Mouse (Mus musculus) lung, adult 18-20 months (tissue): ENCODE measurements around the gene Fnip2.

Experiments
- DNase-seq, 2 experiments: peaks; one replicate each; pipeline ENCODE4 v3.0.0; 2022; ENCODE audit warnings: mixed read lengths in 2 of 2

Gene Fnip2

DNA sequence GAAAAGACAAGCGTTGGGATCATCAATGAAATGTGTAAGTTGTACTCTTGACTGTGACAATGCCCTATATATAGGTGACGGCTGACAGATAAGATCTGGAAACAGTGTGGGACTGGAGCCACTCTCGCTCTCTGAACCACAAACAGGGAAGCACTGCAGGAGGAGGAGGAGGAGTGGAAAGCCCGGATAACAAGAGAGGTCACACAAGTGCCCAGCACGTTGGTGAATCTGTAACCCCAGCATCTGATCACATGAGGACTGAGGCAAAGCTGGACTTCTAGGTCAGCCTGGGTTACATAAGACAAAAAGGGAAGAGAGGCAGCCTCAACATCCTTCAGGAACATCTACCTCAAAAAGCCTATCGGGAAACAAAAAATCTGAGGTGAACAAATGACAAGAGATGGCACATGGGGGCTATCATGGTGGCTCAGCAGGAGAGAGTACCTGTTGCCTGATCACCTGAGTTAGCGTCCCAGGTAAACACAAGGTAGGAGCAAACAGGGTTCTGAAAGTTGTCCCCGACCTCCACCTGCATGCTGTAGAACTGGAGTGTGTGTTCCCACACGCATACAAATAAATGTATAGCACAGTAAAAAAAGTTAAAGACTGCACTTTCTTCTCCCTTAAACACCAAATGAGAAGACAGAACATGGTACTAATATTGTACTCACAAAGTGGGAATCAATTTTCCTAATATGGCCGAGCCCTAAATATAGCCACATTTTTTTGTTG lies 2.6 kb downstream of the Fnip2 start:
- DNase-seq: no peak

DNA sequence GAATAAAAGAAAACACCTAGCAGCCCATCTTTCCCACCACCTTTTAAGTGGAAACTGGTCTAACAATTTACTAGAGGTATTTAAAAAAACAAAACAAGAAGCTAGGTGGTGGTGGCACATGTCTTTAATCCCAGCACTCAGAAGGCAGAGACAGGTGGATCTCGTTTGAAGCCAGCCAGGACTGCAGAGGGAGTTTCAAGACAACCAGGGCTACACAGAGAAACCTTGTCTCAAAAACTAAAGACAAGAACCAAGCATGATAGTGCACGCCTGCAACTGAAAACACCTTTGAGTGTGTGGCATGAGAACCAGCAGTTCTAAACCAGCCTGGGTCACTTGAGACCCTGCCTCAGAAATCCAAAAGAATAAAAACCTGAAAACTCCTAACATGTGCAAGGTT lies 4.1 kb downstream of the Fnip2 start:
- DNase-seq: no peak

DNA sequence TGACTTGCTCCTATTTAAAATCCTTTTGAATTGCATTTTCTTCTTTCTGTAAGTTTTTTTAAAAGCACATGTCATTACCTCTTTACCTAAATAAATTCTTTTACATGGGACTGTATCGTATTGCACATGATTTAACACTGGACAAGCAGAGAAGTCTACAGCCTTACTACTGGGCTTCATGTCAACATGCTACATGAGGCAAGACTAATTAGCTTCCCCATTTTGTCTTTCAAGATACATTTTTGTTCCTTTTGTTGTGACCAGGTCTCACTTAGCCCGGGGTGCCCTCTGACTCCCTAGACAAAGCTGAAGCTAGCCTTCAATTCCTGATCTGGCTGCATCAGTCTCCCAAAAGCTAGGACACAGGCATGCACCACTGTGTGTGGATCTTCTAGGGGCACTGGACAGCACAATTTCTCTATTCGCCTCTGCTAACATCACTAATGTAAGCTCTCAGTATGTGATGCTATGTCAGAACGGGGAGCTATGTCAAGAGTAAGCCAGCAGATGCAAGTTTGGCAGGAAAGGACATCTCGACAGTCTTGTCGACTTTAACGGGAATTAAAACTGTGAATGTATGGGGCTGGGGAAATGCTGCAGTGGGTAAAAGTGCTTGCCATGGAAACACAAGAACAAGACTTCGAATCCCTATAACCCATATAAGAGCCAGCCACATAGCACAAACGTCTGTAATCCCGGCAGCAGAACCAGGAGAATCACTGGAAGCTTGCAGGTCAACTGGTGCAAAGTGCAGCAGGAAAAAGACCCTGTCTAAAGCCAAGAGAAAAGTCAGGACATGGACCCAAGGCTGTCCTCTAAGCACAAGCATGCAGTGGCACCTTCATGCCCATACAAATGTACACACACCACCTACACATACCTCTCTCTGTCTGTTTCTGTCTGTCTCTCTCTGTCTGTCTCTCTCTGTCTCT lies 5.5 kb downstream of the Fnip2 start:
- no peak for DNase-seq

DNA sequence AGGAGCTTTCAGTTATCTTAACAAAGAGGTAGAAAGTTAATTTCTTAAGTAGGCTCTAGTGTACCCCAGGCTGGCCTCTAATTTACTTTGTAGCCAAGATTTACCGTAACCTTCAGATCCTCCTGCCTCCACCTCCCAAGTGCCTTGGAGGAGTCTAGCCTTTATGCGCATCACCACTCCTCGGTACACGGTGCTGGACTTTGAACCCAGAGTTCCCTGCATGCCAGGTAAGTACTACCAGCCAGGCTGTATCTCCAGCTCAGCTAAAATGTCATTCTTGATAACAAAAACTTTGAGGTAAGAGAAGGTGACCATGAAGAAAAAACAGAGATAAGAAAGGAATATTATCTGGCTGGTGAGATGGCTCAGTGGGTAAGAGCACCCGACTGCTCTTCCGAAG lies 7.0 kb downstream of the Fnip2 start:
- no peak for DNase-seq

DNA sequence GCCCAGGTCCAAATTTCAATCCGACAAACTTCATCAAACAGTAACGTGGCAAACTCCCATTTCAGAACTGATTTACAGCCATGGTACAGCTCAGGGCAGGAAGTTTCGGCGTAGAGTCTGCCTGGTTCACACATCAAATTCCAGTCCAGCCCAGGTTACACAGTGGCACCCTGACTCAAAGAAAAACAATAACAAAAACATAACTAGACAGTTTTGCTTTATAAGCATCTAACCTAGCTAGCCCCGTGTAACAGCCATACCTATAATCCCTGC lies 7.9 kb downstream of the Fnip2 start:
- DNase-seq: no peak

DNA sequence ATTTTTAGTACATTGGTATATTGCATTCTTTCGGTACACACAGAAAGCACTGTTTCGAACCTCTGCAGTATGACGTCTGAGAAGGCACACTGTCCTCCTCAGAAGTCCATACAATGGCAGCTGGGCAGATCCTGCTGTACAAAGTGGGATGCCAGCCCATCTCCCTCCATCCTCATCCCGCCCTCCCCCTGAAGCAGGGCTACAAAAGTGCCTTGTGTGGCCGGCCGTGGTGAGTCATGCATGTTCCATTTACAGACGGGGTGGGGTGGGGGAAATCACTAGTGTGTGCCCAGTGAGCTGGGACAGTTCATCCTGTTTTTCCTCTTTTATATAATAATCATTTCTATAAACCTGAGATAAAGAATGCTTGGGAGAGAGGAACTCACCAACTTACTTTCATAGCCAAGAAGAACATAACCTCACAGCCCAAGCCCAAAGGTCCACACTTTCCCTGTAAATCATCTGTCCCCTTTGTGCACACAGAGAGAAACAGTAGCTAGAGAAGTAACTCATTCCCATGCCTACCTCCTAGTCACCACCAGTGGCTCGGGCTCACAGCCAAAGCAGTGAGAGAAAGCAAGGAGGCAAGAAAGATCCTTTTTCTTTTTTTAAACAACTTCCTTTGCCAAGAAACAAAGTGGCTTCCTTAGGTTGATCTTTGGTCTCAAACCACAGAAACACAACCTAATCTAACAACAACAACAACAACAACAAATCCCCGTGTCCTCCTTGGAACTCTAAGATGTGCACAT lies 8.4 kb downstream of the Fnip2 start:
- peak; percentile 36 to 69 for DNase-seq

DNA sequence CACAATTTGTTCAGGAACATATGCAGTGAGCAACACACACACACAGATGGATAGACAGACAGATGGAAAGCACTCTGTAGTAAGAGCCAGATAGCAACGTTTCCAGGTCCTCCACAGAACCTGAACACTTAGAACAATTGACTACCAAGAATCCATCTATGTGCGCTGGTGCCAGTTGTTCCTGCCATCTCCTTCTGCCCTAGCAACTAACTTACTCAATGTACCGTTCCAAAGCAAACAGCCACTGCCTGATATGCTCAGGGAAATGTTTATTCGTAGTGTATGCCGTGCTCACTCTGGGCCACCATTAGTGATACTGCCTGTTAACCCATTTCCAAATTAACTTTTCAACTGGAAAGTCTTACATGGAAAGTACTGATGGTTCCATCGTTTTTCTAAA lies 12.5 kb downstream of the Fnip2 start:
- no peak for DNase-seq

DNA sequence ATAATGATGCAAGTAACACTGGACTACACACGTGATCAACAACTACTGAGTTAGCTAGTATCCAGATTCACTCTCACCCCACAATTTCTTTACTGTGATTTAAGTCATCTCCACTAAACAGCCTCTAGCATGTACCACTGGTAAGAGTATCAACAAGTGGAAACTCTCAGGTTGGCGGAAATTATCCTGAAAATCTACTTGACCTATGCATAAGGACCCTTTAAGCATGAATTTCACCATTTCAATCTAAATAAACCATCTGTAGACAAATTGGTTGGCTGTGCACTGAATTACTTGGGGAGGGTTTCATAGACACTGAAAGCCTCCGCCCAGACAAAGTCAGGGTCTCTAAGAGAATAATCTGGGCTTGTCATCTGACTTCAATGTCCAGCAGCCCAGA lies 13.8 kb downstream of the Fnip2 start:
- DNase-seq: no peak

DNA sequence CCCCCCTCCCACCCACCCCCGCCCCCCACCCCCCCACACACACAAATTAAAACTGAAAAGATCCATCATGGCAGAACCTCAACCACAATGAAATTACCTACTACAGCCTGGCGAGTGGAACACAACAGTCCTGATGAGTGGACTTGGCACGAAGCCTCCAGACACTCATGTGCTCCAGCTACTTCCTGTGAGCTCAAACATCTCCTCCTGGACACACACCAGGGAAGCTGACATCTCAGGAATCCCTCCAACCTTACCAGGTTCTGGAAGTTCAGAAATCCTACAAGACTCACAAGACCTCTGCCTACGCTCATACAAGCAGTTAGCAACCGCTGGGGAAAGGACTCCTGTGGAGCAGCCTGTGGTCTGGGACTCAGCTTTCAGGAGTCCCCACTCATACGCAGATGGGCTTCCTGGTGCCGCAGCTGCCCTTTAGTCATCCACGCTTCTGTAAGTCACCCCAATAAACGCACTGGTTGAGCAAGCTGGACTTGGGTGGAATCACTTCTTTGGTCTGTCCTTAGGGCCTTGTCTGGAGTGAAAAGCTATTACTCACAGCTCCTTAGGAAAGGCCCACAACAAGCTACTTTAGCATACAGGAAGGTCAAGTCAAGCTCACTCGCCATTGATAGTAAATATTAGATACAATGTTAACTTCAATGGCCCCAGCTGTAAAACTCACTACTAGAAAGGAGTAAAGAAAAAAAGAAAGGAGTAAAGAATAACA lies 15.6 kb downstream of the Fnip2 start:
- DNase-seq: peak; percentile 49 to 59

DNA sequence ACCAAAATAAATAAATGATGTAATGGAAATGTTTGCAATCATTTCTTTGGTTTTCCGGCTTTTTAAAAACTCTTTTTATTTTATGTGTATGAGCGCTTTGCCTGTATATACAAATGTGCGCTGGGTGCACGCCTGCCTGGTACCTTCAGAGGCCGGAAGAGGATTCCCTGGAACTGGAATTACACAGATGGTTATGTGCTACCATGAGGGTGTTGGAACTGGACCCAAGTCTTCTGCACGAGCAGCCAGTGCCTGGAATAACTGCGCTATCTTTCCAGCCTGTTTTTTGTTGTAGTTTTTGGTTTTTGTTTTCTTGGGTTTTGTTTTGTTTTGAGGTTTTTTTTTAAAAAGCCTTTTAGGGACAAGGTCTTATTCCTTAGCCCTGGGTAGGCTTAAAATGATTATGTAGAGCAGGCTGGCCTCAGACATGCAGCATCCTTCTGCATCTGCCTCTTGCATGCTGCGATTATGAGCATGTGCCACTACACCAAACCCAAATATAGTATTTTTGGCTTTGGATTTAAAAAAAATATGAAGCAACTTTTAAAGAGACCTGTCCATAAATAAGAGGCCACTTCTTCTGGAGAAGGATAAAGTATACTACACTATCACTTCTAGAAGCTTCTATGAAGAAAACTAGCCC lies 17.7 kb downstream of the Fnip2 start:
- no peak for DNase-seq

DNA sequence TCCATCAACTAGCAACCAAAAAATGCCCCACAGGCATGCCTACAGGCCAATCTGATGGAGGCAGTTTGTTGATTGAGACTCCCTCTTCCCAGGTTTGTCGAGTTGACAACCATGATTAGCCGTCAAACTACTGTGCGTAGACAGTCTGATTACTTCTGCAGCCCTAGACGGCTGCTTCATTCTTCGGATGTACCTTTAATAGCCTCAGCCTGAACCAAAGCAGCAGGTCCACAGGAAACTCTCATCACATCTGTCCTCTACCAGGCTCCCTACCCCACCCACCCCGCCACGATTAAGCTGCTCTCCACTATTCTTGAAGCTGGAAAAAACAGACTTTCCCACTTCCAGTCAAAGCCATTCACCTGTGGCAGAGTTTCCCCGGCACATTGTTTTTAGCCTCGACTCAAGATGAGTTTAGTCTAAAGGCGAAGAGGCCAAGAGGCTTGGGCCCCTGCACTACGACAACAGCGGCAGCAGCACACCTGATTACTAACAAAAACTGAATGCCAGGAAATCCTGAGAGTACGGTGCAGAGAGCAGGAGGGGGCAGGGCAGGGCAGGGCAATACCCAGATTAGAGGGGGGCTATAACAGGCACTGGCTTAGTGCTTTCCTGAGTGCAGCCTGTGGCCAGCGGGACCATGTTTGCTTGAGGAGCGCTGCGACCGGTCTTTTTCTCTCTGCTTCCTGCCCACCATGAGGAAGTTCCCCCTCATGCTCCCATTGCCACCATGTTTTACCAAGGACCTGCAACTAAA lies 18.7 kb downstream of the Fnip2 start:
- no peak for DNase-seq

DNA sequence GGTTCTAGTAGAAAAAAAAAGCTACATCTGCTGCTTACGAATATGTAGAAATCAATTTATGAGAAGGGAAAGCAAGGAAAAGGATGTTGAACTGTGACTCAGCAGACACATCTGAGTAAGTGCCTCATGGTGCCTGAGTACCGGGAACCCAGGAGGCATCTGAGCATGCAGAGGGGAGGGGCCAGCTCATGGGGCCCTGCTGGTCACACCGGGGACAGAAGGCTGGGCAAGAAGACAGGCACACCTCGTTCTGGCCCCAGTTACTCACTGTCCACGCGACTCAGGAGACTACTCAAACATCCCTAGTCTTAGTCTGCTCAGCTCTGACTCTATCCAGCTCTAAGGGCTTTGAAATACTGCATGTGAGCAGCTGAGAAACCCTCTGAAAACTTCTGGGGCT lies 25.0 kb downstream of the Fnip2 start:
- DNase-seq: peak in 1 of 2 experiments; percentile 59

DNA sequence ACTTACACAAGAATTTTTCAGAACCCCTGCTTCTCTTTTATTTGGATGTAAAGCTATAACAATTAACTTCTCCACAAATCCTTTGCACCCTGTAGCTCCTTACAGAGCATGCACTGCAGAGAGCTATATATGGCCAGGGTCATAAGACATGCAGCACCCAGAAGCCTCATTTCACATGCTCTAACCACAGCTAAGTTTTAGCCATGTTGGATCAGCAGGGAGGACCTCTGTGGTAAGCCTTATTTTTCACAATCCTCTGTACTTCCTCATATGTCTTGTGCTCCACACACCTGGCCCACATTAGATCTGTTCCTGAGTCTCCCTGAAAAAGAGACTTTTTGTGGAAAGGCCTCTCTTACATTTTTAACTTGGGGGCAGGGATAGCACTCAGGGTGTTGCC lies 27.9 kb downstream of the Fnip2 start:
- no peak for DNase-seq

DNA sequence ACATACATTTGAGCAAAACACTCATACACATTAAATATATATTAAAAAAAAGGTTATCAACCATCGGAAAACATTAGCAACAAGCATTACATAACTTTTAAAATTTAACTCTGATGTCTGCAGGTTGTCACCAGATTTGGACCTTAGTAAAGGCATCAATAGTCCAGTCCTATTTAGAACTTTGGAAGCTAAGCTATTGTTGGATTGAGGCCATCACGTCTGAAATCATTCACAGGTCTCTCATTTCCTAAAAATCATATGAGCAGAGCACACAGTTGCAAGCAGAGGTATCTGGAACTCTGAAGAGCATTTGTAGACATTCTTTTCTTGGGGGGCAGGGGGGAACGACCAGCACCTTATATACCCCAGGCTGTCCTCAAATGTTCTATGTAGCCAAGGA lies 28.5 kb downstream of the Fnip2 start:
- no peak for DNase-seq

DNA sequence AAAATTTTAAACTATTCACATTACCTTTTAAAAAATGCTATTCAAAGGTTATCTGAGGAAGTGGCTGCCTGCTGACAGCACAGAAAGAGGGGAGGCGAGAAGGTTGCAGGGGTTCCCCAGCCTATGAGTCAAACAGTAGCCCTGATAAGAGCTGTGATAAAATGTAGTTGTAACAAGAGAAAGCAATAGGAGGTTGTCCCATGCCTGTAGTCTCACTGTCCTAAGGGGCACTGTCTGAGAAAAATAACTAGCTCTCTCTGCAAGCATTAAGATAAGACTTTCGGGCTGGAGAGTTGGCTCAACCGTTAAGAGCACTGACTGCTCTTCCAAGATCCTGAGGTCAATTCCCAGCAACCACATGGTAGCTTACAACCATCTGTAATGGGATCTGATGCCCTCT lies 29.3 kb downstream of the Fnip2 start:
- no peak for DNase-seq

DNA sequence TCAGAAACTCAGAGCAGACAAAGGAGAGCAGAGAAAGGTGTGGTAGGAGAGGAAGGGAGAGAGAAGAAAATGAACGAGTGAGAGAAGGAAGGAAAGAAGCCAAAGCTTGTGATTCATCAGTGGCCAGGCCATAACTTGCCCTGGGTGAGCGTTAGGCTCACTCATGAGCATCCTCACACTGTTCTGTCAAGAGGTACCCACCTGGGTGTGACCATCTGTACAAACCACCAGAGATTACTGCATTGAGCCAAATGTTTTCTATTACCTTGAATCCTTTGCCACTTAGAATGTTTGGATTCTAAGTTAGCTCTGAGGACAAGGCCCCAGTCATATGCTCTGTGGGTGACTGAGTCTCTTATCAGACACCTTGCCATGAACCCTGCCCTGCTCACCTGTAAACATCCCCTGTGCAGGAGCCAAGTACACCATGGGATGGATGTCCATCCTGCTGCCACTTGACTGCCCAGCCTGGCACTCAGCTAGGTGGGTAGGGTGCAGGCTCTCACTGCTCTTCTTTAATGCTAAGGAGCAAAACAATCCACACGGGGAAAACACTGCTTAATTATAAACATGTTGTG lies 29.9 kb downstream of the Fnip2 start:
- DNase-seq: no peak

DNA sequence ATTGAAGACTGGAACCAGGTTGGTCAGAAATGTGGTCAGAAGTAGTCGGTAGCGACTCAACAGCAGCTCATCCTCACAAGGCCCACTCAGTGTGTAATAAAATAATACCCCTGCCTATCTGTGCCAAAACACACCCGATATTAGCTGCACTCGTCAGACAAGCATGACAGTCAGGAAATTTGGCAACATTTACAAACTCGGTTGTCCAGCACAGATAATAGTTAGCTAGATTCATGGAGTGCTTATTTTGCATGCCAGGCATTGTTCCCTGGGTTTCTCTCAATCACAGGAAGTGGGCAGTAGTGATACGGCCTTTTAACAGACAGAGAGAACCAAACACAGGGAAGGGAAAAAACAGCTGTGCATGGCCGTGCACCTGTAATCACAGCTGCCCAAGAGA lies 30.6 kb downstream of the Fnip2 start:
- DNase-seq: peak in 1 of 2 experiments; percentile 34

DNA sequence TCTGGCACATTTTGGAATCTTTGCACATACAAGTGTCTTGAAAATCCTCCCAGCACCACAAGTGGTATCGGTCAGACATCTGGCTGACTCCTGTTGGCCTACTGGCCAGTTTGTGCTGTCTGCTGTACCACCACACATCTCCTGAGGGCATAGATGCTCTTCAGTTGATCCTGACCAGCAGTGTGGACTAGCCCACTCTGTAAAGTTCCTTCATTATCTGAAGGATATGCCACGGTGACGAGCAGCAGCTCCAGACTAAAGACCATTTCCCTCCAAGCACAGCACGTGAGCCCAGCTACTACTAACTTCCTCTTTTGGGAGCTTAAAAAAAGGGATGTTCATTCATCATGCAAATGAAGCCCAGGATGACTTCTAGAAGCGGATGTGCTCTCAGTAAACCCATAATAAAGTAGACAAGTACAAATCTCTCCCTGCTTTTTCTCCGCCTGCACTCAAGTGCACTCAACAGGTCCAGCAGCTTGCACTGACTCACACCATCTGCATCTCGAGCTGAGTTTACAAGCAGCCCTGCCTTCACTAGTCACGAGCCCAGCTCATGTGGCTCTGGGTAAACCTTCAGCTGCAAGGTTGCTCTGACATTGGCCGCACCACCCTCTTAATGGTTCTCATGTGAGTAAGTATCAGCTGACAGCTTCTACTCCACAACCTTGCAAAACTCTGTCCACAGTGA lies 35.9 kb downstream of the Fnip2 start:
- DNase-seq: peak; percentile 83 to 89

DNA sequence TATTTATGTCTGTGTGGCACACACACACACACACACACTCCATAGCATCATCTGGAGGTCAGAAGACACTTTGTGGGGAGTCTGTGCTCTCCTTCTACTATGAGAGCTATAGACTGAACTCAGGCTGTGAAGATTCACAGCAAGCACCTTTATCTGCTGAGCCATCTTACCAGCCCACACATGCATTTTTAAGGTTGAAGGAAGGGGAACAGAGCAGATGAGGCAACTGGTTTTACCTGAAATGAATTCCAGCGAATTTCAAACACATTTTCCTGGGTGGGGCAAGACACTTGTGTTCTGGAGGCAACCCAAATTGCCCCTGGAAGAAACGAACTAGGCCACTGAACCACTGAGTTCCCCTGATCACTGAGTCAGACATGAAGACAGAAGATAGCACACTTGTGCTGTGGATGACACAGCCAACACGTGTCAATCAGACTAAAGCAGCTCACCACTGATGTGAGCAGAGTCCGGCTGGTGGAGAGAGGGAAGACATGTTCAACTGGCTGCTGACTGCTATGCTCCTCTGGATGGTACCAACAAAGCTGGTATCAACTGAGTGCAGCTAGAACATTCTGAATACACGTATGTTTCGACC lies 38.0 kb downstream of the Fnip2 start:
- DNase-seq: no peak

DNA sequence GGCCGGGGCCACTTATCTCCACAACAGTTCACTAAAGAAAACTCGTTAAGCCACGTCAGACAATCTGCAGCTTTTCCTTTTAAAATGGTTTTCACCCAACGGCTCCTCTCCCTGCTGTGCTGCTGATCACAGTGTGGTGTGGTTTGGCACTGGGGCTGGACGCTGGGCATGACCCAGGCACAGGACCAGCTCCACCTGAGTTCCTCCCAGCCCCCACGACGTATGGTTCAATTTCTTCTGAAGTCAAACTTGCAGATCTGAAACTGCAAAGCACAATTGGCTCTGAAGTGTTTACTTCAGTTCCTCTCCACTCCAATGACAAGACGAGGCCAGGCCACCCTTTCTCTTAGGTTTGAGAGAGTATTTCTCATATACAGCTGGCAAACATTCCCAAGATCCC lies 39.1 kb downstream of the Fnip2 start:
- peak in 1 of 2 experiments; percentile 24 for DNase-seq
